Mouse (Mus musculus): Measurements from ENCODE around the gene Mob3a. TPM values are rescaled to one million over a fixed set of nuclear protein-coding genes. Genes with fewer than 3 reads are reported as not detected.
A peak's percentile ranks its signal among the peaks of the same experiment; 100 is the strongest.

Gene Mob3a
- total and polyA plus RNA-seq, 3 experiments = 56.9 to 84.2 (median 71.4) TPM

DNA sequence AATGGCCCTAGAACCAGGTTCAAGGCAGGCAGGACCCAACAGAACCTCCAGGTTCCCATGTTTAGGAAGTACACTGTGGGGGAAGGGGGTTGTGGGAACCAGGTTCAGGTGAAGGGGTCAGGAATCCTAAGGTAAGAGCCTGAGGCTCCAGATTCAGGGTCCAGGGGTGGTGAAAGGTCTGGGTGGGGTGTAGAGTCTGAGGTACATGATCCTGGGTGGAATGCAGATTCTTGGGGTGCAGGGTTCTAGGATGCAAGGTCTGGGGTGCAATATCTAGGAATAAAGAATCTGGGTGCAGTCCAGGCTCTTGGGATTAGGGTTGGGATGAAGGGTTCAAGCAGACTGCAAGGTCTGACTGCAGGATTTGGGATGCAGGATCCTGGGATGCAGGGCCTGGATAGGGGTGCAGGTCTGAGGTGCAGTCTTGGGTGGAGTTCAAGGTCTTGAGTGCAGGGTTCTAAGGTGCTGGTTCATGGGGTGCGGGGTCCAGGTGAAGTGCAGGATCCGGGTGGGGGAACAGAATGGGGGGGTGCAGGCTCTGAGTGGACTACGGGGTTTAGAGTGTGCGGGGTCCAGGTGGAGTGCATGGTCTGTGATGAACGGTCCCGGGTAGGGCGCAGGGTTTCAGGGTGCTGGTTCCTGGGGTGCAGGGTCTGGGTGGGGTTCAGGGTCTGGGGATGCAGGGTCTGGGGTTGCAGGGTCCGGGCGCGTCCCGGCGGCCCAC, 46.2 kb downstream of the Mob3a start:
- dilution Hi-C loops (cut with MboI; ENCODE audit: extremely low pct_ligation_motif_present, extremely low pct_unique_long_range_greater_than_20kb, low sequenced_read_pairs) (no loop called here), in situ Hi-C loops (cut with MboI; ENCODE audit: low pct_ligation_motif_present, low pct_unique_long_range_greater_than_20kb, low sequenced_read_pairs) (no loop called here)
- H3K36me3 ChIP-seq (replicated peaks in 1 of 2; ENCODE audit: control insufficient read depth in 1 of 2, insufficient read depth in 1 of 2, low read length in 1 of 2) = peaks cover 0 to 15% of the 10 kb centered on the region in 2 experiments
- no peak overlapping the region for H3K27ac ChIP-seq (ENCODE audit: insufficient read depth, low read depth)
- no peak for DNase-seq (ENCODE audit: extremely low read depth)
- H3K79me2 ChIP-seq (replicated peaks; ENCODE audit: control insufficient read depth, extremely low read depth, insufficient read depth, poor library complexity, severe bottlenecking) = no peaks in the 10 kb centered on the region
- H3K4me3 ChIP-seq (replicated peaks in 1 of 3; ENCODE audit: low read depth in 2 of 3, low read length in 2 of 3, poor library complexity in 1 of 3) = peak overlapping the region; percentile 77 to 86 (median 78)
- TF ChIP-seq ETS1 (conservative IDR thresholded peaks at IDR 0.05; ENCODE audit: low read depth, low read length) = no peak
- TF ChIP-seq TBP (conservative IDR thresholded peaks at IDR 0.05; ENCODE audit: low read depth, low read length) = no peak
- no peak for TF ChIP-seq UBTF (IDR thresholded peaks at IDR 0.05; ENCODE audit: low read depth, low read length)
- TF ChIP-seq JUND (conservative IDR thresholded peaks at IDR 0.05; ENCODE audit: low read depth, low read length) = no peak
- no peak for TF ChIP-seq RAD21 (IDR thresholded peaks at IDR 0.05; ENCODE audit: low read depth, low read length)
- no peak for TF ChIP-seq USF1 (IDR thresholded peaks at IDR 0.05; ENCODE audit: low read depth, low read length)
- no peak for TF ChIP-seq ZMIZ1 (IDR thresholded peaks at IDR 0.05; ENCODE audit: low read depth, low read length)
- no peak for TF ChIP-seq JUN (IDR thresholded peaks at IDR 0.05; ENCODE audit: insufficient read depth, low read depth, low read length)
- no peak for TF ChIP-seq POLR2AphosphoS2 (IDR thresholded peaks at IDR 0.05; ENCODE audit: low read depth, low read length)
- no peak for TF ChIP-seq MAFK (IDR thresholded peaks at IDR 0.05; ENCODE audit: insufficient replicate concordance, low read length)
- no peak for TF ChIP-seq CTCF (conservative IDR thresholded peaks at IDR 0.05 in 1 of 2, IDR thresholded peaks at IDR 0.05 in 1 of 2; ENCODE audit: low read depth in 2 of 2, low read length in 2 of 2)
- TF ChIP-seq SIN3A (IDR thresholded peaks at IDR 0.05; ENCODE audit: low read length) = no peak
- TF ChIP-seq CHD1 (IDR thresholded peaks at IDR 0.05; ENCODE audit: low read depth, low read length) = no peak
- no peak for TF ChIP-seq TCF12 (IDR thresholded peaks at IDR 0.05; ENCODE audit: low read depth, low read length)
- no peak for TF ChIP-seq CHD2 (IDR thresholded peaks at IDR 0.05; ENCODE audit: low read length)
- peak overlapping the region; percentile 94 for H3K9ac ChIP-seq (ENCODE audit: insufficient read depth, low read depth)
- H3K4me2 ChIP-seq (ENCODE audit: insufficient read depth, low read depth, poor library complexity, severe bottlenecking) = peak overlapping the region; percentile 62; the same call in 1 of the 2 replicates
- no peaks in the 10 kb centered on the region for H3K9me3 ChIP-seq (replicated peaks; ENCODE audit: low read length)
- H3K4me1 ChIP-seq (ENCODE audit: control insufficient read depth in 1 of 2, insufficient read depth in 2 of 2) = peaks cover 19 to 45% of the 10 kb centered on the region in 2 experiments
- no peaks in the 10 kb centered on the region for H3K27me3 ChIP-seq (replicated peaks)

GRCm38 (mm10) chr10:80654866-80655265, 46.9 kb downstream of the Mob3a start:
- Histone ChIP-seq H3K36me3 (replicated peaks in 1 of 2; ENCODE audit: control insufficient read depth in 1 of 2, insufficient read depth in 1 of 2, low read length in 1 of 2) (peaks cover 0 to 18% of the 10 kb centered on the region in 2 experiments), H3K4me3 (replicated peaks in 1 of 3; ENCODE audit: low read depth in 2 of 3, low read length in 2 of 3, poor library complexity in 1 of 3) (no peak overlapping the region), H3K9me3 (replicated peaks; ENCODE audit: low read length) (no peaks in the 10 kb centered on the region), H3K9ac (ENCODE audit: insufficient read depth, low read depth) (no peak overlapping the region), H3K27ac (ENCODE audit: insufficient read depth, low read depth) (no peak overlapping the region), H3K4me1 (ENCODE audit: control insufficient read depth in 1 of 2, insufficient read depth in 2 of 2) (peaks cover 22 to 49% of the 10 kb centered on the region in 2 experiments), H3K27me3 (replicated peaks) (no peaks in the 10 kb centered on the region), H3K79me2 (replicated peaks; ENCODE audit: control insufficient read depth, extremely low read depth, insufficient read depth, poor library complexity, severe bottlenecking) (no peaks in the 10 kb centered on the region), H3K4me2 (ENCODE audit: insufficient read depth, low read depth, poor library complexity, severe bottlenecking) (no peak overlapping the region)
- TF ChIP-seq IRF4 (IDR thresholded peaks at IDR 0.05; ENCODE audit: low read depth, low read length) (no peak), ZNF384 (IDR thresholded peaks at IDR 0.05; ENCODE audit: low read depth, low read length) (no peak), NELFE (IDR thresholded peaks at IDR 0.05; ENCODE audit: low read depth, low read length) (no peak), TBP (conservative IDR thresholded peaks at IDR 0.05; ENCODE audit: low read depth, low read length) (no peak), MAX (IDR thresholded peaks at IDR 0.05; ENCODE audit: low read length) (no peak), E2F4 (IDR thresholded peaks at IDR 0.05; ENCODE audit: insufficient replicate concordance, low read depth, low read length) (no peak), JUN (IDR thresholded peaks at IDR 0.05; ENCODE audit: insufficient read depth, low read depth, low read length) (no peak), RAD21 (IDR thresholded peaks at IDR 0.05; ENCODE audit: low read depth, low read length) (no peak)
- no peak for DNase-seq (ENCODE audit: extremely low read depth)
- dilution Hi-C loops (cut with MboI; ENCODE audit: extremely low pct_ligation_motif_present, extremely low pct_unique_long_range_greater_than_20kb, low sequenced_read_pairs) = no loop called here
- in situ Hi-C loops (cut with MboI; ENCODE audit: low pct_ligation_motif_present, low pct_unique_long_range_greater_than_20kb, low sequenced_read_pairs) = no loop called here
